Comparison of ENCODE assay signal across 8 mouse cellular contexts in genomic region chr3:89245688-89246171, GRCm38 (mm10). TPM values are rescaled to one million over a fixed set of nuclear protein-coding genes. Genes with fewer than 3 reads are reported as not detected.
DNase-seq lines count a peak whose midpoint lies in the region; ATAC-seq and TF ChIP-seq lines count a peak whose summit lies in the region.

TSS of gene Krtcap2 (plus strand) at chr3:89245966.

- peaks cover 34% of the 10 kb centered on the region for H3K36me3 ChIP-seq in embryonic facial prominence, embryonic 13.5 days
- no peaks in the 10 kb centered on the region for H3K36me3 ChIP-seq in lung, postnatal 0 days (ENCODE audit: insufficient read depth, low read length)
- H3K36me3 ChIP-seq in small intestine, adult 2 months (ENCODE audit: control insufficient read depth, insufficient read depth, low read length), result peaks cover 6% of the 10 kb centered on the region; the same call in 1 of the 2 replicates

- 0 out of 2 replicates have a peak, but pooled peaks cover 4% of the 10 kb centered on the region for H3K27me3 ChIP-seq in embryonic facial prominence, embryonic 13.5 days
- H3K27me3 ChIP-seq in lung, postnatal 0 days (replicated peaks; ENCODE audit: insufficient read depth, low read length), result peaks cover 6% of the 10 kb centered on the region
- no peaks in the 10 kb centered on the region for H3K27me3 ChIP-seq in small intestine, adult 2 months (ENCODE audit: control insufficient read depth, insufficient read depth, low read length)

- peak; percentile 83 for DNase-seq in cerebellum, adult 11-12 months
- no peak for DNase-seq in cerebellum, adult 9-10 months
- DNase-seq in heart, adult 18-20 months, result peak; percentile 54 to 57
- peak; percentile 46 to 61 for DNase-seq in kidney, postnatal 4 days
- peak; percentile 43 for DNase-seq in lung, postnatal 0 days (ENCODE audit: low spot score)

- no peak for TF ChIP-seq EP300 in lung, postnatal 0 days (IDR thresholded peaks at IDR 0.05)

- WGBS in embryonic facial prominence, embryonic 13.5 days, result 3% methylated on average over 20 of the region's 20 CpGs
- 5% methylated on average over 19 of the region's 20 CpGs for WGBS in lung, postnatal 0 days
- 4% methylated on average over 20 of the region's 20 CpGs for WGBS in small intestine, adult 2 months

- no peak for ATAC-seq in activated CD4-positive, CD25-positive, alpha-beta regulatory T cell, adult 4 months
- peak; percentile 8; the same call in 1 of the 2 replicates for ATAC-seq in embryonic facial prominence, embryonic 13.5 days (ENCODE audit: insufficient number of reproducible peaks, insufficient read depth, low FRiP score, low TSS enrichment, low read depth)
- ATAC-seq in lung, postnatal 0 days, result peak; percentile 1; the same call in 1 of the 2 replicates

- H3K27ac ChIP-seq in embryonic facial prominence, embryonic 13.5 days, result peak within 1 kb of the TSS; percentile 79
- H3K27ac ChIP-seq in lung, postnatal 0 days (ENCODE audit: low read length), result peak within 1 kb of the TSS; percentile 77
- peak within 1 kb of the TSS; percentile 57 for H3K27ac ChIP-seq in small intestine, adult 2 months (ENCODE audit: insufficient read depth, low read depth, low read length)

- no peaks in the 10 kb centered on the region for H3K9me3 ChIP-seq in embryonic facial prominence, embryonic 13.5 days
- H3K9me3 ChIP-seq in lung, postnatal 0 days (ENCODE audit: low read length), result no peaks in the 10 kb centered on the region

- TF ChIP-seq CTCF in lung, postnatal 0 days (IDR thresholded peaks at IDR 0.05), result no peak
- TF ChIP-seq CTCF in small intestine, adult 2 months (IDR thresholded peaks at IDR 0.05; ENCODE audit: extremely low read depth, insufficient read length, insufficient replicate concordance, low read depth, low read length), result no peak; the same call in 1 of the 2 replicates

- no peak for TF ChIP-seq POLR2A in small intestine, adult 2 months (IDR thresholded peaks at IDR 0.05; ENCODE audit: low read depth, low read length)

- H3K4me2 ChIP-seq in embryonic facial prominence, embryonic 13.5 days, result peak within 1 kb of the TSS; percentile 90
- H3K4me2 ChIP-seq in lung, postnatal 0 days (replicated peaks; ENCODE audit: low read depth, low read length), result peak within 1 kb of the TSS; percentile 85

- peak within 1 kb of the TSS; percentile 90 for H3K9ac ChIP-seq in embryonic facial prominence, embryonic 13.5 days
- H3K9ac ChIP-seq in lung, postnatal 0 days (replicated peaks; ENCODE audit: low read depth), result peak within 1 kb of the TSS; percentile 59

- peak within 1 kb of the TSS; percentile 83 for H3K4me3 ChIP-seq in embryonic facial prominence, embryonic 13.5 days
- peak within 1 kb of the TSS; percentile 77 for H3K4me3 ChIP-seq in lung, postnatal 0 days (ENCODE audit: low read depth, low read length)
- H3K4me3 ChIP-seq in small intestine, adult 2 months (ENCODE audit: low read depth, low read length), result peak within 1 kb of the TSS; percentile 84

- peaks cover 45% of the 10 kb centered on the region for H3K4me1 ChIP-seq in embryonic facial prominence, embryonic 13.5 days
- peaks cover 27% of the 10 kb centered on the region for H3K4me1 ChIP-seq in lung, postnatal 0 days (ENCODE audit: insufficient read depth, low read depth, low read length)
- peaks cover 13% of the 10 kb centered on the region for H3K4me1 ChIP-seq in small intestine, adult 2 months (ENCODE audit: control insufficient read depth, insufficient read depth, insufficient read length, low read length)

RNA-seq across cellular contexts. Expression of gene Krtcap2, which starts in this region (rescaled TPM):
- 100 to 1,000 TPM; 275 to 319 TPM for polyA plus RNA-seq in activated CD4-positive, CD25-positive, alpha-beta regulatory T cell, adult 4 months (2017; shearing (Covaris generic))
- 300 and 361 TPM in 2 replicates for polyA plus RNA-seq in embryonic facial prominence, embryonic 13.5 days (2015; fragmentation: Nextera tagmentation; extraction: Ambion mirVana)
- total RNA-seq in heart, adult 18-20 months (2021), result 10 to 100 TPM; 64.8 to 89.2 TPM
- polyA plus RNA-seq in lung, postnatal 0 days (2015; fragmentation: Nextera tagmentation; extraction: Ambion mirVana), result 282 and 309 TPM in 2 replicates
- polyA plus RNA-seq in small intestine, adult 2 months (2012; rRNA removed), result 120 and 182 TPM in 2 replicates
